Mouse (Mus musculus) neural tube, embryonic 10.5 days (tissue): ENCODE results near the gene Psma6.
"Not testable (repeated sequence)": the region's sequence is repeated elsewhere in the genome, so short reads cannot be mapped to it uniquely, and the experiment has no call there.

Experiments
- DNase-seq: peaks from one replicate; pipeline ENCODE4 v3.0.0-alpha.2; 2017; ENCODE audit warnings: low spot score; ENCODE audit errors: extremely low spot score

The Psma6 gene

DNA sequence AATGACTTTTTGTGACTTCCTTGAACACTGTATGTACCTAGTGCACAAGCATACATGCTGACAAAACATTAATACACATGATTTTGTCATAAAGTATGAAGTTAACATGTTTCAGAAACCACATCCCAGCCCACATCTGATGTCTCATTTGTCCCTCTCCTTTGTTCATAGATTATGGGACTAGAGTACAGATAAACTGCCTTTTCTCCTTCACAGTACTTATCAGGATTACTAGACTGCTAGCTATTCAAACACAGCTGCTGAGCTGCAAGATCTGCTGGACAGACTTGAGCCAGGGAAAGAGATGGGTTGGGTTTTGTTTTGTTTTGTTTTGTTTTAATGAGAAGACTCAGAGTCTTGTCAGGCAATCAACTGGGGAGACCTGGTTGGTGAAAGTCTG lies 8.1 kb downstream of the Psma6 start:
- no peak for DNase-seq

DNA sequence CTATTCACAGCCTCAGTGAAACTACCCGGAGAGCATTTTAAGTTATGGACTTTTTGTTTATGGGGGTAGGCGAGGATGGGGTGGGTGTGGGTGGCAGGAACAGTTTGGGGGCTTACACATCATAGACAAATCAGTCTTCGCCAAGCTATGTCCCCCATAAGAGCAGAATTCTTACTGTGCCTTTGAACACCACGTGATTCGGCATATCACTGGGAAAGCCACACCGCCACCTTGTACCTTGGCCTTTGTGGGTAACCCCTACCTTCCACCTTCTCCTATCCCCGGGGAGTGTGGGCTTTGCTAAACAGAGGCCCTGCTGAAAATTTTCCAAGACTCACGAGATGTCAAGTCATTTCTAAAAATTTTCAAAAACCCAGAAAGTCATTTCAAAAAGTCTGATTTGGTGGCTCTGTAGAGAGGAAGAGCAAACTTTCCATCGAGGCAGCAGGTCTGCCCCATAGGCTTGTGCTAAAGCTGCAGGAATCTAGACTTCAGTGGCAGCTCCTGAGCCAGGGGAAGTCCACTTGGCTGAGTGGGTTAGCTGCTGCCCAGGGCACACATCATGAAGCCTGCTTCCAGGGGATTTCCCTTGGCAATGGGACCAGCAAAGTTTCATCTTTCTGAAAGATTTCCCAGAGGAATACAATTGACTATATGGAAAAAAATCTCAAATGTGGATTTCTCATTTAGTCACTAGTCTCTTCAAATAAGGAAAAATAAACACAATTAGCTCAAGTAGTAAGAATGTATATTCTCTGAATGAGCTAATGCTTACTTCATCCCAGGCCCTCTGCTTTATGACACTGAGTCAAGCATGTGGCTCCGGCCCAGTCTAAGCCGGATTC lies 8.9 kb downstream of the Psma6 start:
- DNase-seq: no peak

DNA sequence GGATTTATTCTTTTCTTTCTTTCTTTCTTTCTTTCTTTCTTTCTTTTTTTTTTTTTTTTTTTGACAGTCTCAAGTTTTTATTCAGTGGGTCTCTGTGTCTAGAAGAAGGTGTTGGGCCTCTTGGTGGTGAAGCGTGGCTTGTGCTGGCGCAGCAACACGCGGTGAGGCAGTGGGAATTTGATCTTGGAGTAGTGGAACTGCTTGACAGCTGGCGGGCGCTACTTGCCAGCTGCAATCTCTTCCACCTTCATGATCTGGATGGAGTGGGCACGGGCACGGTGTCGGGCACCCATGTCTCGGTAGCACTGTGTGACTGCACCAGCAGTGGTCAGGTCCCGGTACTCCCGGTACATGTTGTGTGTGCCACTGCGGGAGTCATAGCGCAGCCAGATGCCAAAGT lies 11.6 kb downstream of the Psma6 start:
- DNase-seq: not testable (repeated sequence)

DNA sequence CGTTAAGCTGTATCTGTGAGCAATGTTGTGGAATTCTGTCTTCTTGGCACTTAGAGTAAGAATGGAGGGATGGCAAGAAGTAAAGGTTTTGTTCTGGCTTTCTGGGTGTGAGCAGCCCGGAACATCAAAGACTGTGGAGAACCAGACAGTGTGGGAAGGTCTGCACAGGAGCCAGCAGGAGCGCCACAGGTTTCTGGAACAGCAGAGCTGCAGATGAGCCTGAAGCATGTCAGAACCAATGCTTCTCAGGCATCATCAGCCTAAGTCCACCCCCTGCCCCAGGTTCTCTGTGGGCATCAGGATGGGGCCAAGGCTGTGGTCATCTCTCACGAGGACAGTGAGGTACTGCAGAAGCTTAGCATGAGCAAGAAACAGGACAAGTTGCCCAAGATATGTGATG lies 12.5 kb downstream of the Psma6 start:
- DNase-seq: no peak

DNA sequence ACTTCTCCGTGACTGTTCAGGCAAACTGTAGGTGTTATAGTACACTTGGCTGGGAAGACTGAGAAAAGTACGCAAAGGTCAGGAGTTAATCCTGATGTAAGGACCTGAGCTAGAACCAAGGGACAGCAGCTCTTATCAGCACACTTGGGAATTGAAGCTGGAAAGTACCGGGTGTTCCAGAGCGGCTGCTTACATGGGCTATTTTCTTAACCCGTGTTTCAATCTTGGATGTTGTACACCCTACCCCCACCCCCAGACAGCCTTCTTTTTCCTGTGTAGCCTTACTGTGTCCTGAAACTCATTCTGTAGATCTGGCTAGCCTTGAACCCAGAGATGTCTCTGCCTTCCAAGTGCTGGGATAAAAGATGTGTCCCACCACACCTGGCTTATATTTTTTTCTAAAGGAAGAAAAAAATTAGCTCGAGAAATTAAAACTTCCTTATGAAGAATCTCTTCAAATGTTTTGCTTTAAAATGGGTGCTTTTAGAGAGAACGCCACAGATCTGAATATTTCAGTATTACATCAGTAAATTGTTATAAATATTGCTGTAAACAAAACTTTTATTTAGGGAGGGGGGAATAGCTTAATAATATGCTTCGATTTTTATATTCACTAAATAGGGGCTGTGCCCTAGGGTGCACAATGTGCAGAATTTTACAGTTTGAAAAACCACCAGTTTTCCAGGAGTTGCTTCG lies 13.7 kb downstream of the Psma6 start:
- DNase-seq: no peak

DNA sequence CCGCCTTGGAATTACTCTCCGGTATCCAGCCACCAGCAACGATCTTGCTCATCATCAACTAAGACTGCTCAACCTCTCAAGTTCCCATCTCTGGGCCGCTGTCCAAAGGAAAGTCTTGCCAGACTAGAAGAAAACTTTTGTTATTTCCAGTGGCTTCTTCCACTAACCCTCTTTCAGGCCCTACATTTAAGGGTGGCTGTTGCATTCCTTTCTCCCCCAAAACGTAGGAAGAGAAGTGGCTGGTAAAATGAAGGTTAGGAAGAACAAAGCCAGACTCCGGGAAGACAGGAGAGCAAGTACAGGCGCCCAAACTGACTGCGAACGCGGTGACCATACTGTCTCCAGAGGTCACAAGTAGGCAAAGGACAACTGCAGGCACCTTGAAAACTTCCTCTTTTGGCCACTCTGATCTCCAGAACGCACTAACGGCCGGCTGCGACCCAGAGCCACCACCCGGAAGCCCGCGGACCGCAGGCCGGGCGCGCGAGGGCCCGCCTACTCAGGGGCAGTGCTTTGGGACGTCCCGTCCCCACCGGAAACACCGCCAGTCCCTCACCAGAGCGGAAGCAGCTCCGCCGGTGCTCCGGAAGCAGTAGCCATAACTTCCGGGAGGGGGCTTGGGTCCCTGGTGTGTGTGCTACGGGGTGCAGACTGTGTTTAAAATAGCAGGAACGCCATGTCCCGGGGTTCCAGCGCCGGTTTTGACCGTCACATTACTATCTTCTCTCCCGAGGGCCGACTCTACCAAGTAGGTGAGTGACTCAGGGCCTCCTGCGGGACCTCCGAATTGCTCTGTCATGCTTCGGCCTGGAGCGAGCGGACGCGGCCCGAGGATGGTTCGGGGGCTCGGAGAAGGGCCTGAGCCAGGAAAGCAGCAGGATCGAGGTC lies 14.5 kb downstream of the Psma6 start:
- DNase-seq: peak; percentile 96

DNA sequence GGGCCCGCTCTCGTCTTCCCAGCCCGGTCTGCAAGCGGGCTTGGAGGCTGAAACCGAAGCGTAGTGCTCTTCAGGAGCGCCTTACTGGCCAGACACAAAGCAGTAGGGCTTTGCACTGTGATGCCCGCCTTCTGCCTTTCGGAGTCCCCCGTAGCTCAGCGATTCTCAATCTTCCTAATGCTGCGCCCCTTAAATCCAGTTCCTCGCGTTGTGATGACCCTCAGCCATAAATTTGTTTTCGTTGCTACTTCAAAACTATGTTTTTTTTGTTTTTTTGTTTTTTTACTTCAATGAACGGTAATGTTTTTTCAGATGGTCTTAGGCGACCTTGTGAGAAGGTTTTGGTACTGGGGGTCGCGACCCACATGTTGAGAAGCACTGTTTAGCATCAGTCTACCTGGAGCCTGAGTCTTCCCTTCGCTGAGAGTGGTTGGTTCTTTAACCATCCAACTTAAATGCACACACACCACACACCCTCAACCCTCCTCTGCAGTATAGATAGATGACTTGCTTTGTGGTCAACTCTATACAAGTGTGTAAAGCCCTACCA lies 15.2 kb downstream of the Psma6 start:
- DNase-seq: no peak

DNA sequence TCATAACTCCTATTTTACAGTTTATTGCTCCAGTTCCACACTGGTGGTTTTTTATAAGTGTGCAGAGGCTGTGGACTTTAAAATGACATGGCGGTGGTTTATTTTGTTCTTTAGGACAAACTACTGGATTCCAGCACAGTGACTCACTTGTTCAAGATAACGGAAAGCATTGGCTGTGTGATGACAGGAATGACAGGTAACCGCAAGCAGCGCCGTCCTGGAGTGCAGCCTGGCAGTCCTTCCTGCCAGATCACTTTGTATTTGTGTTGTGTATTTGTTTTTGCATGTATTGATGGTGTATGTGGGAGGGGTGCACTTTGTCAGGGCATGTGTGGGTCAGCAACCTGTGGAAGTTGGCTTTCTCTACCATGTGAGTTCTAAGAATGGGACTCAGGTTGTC lies 23.9 kb downstream of the Psma6 start:
- DNase-seq: no peak

DNA sequence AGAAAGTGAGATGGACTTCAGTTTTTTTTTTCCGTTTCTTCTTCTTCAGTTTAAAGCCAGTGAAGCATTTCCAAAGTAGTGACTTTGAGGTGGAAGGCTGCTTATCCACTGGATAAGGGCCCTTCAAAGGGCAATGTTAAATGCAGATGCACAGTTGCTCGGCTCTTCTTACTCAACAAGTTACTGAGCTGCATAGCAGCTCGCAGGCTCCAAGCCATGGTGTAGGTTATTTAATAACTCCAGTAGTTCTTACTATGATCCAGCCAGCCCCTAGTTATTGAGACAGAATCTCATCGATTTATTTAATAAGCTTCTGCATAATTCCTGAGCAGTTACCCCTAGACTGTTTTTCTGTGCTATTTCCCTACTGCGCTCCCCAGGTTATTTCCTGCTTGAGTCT lies 31.2 kb downstream of the Psma6 start:
- no peak for DNase-seq

DNA sequence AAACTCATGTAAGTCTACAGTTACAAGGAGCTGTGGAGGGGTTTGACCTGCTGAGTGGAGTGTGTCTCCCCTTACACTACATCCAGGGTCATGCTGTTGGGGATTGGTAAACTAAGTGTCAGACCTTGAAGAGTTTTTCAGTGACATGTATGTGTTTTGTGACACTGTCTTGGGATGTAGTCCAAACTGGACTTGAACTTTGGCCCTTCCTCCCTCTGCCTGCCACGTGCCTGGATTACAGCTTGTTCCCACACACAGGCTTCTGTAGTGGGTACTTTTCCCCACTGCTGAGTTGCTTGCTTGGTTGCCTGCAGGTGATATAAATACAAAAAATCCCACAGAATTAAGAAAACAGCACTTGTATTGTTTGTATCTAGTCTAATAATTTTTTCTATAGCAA lies 31.7 kb downstream of the Psma6 start:
- DNase-seq: no peak

DNA sequence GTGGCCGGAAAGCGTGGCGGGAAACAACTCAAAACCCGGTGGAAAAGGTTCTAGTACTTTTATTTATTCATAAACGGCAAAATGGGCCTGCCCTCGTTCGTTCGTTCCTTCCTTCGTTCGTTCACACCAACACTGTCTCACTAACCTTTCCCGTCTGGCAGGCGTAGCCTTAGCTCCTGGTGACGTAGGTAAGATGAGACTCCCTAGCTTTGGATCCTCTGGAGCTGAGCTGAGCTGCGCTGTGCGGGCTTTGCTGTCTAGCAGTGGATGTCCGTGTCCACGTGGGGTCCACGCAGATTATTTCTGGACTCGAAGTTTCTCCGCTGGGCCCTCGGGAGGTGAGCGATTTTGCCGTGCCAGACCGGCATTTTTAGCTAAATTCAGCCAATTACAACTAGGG lies 36.2 kb downstream of the Psma6 start:
- DNase-seq: no peak

DNA sequence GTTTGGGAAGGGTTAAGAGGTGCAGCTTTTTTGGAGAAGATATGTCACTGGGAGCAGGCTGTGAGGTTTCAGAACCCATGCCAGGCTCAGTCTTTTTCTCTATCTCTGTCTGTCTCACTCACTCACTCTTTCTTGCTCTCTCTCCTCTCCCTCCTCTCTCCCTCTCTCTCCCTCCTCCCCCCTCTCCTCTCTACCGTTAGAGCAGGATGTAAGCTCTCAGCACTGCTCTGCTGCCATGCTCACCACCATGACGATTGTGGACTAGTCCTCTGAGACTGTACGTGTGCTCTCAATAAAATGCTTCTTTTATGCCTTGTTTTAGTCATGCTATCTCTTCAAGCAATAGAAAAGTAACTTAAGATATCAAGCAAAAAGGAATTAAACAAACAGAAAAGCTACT lies 38.0 kb downstream of the Psma6 start:
- DNase-seq: no peak

DNA sequence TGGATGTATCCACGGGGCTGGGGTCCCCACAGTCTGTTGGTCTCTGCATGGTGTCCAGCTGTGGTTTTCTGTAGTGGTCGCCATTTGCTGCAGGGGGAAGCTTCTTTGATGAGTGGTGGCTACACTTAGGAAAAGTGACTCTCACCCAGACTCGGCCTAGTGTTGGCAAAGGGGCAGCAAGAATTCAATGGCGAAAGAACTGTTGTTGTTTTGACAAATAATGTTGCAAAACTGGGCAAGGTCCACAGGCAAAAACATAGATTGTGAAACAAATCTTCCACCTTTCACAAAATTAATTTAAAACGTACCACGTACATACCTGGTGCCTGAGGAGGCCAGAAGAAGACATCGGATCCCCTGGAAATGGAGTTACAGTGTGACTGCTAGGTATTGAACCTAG lies 42.3 kb downstream of the Psma6 start:
- no peak for DNase-seq

DNA sequence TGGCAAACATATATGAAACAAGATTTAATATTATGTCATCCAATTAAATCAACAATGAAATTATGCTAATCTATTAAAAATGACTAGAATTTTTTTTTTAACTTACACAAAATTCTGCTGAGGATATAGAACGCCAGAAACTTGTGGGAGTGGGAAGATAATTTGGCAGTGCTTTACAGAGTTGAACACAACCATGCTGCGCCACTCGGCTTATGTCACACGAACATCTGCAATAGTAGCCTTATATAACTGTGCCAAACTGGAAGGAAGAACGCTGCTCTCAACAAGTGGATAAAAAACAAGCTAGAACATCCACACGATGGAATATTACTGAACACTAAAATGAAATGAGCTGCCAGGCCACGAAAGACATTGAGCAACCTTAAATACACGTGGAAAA lies 45.2 kb downstream of the Psma6 start:
- no peak for DNase-seq

DNA sequence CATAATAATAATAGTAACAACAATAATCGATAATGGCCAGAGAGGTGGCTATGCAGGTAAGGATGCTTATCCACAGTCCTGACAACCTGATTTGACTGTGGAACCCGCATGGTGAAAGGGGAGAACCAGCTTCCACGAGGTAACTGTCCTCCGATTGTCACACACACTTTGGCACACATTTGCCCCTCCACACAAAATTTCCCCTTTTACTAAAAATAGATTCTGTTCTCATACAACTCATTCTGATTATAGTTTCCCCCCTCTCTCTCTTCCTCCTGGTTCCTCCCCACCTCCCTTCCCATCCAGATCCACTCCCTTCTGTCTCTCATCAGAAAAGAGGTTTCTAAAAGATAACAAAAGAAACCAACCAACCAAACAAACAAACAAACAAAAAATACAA lies 45.9 kb downstream of the Psma6 start:
- no peak for DNase-seq

DNA sequence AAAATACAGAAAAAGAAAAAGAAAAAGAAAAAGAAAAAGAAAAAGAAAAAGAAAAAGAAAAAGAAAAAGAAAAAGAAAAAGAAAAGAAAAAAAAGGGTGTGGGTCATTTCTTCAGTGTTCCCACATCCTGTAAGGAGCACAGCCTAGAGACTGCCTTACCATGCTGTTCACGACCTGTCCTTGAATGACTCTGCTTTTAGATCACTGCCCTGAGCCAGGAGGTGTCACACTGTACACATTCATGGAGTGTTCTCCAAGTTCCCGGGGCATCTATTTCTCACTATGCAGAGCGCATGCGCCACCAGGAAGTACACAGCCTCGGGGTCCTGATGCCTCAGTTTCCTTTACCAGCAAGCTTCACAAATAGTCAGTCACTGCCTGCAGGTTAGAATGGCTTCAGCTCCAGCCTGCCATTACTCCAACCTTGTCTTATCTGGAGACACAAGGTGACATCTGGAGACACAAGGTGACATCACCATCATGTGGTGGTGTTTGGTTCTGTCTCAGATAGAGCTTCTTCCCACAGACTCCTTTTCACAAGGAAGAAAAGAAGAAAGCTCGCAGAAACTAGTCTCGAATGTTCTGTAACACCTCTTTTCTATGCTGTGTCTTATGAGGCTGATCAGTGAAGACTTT lies 48.4 kb downstream of the Psma6 start:
- no peak for DNase-seq

DNA sequence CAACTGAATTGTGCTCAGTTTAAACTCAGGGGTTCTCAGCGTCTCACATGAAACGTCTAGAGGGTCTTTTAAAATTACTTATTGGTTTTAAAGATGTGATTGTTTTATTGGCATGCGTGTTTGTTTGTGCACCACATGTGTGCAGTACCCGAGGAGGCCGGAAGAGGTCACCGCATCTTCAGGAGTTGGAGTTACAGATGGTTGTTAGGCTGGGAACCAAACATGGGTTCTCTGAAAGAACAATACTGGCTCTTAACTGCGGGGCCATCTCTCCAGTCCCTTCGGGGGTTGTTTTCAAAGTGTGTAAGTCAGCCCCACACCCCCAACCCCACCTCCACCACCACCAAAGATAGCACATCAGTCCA lies 48.9 kb downstream of the Psma6 start:
- DNase-seq: no peak

DNA sequence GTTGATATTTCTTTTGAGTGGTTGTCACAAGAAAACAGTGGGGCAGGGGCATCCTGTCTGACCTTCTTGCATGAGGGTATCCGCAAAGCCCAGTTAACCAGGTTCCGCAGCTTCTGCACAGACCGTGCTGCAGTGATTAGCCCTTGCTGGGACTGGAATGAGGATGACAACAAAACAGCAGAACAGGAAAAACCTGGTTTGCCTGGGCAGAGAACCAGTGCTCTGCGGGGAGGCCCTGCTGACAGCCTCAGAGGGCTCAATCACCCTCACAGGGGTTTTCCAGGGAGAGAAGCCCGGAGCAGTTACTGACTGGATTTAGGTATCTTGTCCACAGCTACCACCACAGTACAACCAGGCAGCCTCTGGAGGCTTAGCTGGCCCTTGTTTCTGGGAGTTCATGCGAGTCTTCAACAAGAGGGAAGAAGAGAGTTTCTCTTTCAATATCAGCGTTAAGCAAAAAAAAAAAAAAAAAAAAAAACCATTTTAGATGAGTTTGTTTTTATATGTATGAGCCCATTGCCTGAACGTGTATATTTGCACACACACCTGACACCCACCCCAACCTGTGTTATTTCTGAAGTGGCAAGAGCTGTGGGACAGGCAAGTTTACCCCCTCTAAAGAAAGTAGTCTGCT lies 49.9 kb downstream of the Psma6 start:
- no peak for DNase-seq

DNA sequence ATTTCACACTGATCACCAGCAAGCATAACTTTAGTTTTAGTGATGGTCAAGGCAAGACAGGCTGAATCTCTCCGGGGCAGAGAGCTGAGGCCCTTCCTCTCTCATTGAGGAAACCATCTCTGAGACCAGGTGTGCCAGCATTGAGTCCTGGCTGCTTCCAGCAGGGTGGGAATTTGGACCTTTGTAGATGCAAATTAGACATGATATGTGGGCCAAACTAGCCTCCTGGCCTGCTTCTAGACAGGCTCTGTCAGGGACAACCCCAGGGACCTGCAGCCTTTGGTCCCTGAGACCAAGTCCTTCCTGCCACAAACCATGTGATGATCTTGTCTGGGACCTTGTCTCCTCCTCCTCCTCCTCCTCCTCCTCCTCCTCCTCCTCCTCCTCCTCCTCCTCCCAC lies 51.1 kb downstream of the Psma6 start:
- no peak for DNase-seq

DNA sequence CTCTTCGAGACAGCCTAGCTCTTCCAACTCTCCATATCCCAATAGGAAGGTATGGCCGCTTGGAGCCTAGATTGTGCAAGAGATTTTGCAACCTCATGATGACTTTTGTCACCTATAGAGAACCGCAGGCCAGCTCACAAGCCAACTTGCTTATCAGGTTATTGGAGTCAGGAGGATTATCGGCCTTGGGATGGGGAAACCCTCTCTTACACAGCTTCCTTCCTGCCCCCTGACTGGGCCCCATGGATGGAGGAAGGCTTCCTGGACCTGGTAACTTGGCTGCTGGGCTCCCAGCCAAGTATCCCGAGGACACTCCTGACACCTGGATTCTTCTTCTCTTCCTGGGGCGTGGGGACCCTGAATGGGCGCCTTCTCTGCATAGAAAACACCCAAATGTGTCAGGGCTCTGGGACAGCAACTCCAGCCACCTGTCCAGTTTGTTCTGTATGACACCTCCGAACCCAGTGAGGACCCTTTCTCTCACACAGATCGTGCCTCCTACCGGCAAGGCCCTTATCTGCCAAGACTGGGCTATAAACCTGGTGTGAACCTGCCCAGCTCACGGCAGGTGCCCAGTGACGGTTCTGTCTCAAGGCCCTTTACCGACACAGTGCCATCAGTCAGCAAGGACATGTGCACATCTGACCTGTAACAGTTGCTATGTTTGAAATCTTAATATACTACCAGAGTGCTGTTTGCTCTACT lies 53.3 kb downstream of the Psma6 start:
- DNase-seq: no peak
